Mouse (Mus musculus): ENCODE results near the gene Rrp1. TPM values are rescaled to one million over a fixed set of nuclear protein-coding genes. Genes with fewer than 3 reads are reported as not detected.
A peak's percentile ranks its signal among the peaks of the same experiment; 100 is the strongest.

Rrp1 gene
- polyA plus RNA-seq (2011; ENCODE audit: insufficient read depth, insufficient read length, low read depth, missing spikeins) = 132 and 136 TPM in 2 replicates

DNA sequence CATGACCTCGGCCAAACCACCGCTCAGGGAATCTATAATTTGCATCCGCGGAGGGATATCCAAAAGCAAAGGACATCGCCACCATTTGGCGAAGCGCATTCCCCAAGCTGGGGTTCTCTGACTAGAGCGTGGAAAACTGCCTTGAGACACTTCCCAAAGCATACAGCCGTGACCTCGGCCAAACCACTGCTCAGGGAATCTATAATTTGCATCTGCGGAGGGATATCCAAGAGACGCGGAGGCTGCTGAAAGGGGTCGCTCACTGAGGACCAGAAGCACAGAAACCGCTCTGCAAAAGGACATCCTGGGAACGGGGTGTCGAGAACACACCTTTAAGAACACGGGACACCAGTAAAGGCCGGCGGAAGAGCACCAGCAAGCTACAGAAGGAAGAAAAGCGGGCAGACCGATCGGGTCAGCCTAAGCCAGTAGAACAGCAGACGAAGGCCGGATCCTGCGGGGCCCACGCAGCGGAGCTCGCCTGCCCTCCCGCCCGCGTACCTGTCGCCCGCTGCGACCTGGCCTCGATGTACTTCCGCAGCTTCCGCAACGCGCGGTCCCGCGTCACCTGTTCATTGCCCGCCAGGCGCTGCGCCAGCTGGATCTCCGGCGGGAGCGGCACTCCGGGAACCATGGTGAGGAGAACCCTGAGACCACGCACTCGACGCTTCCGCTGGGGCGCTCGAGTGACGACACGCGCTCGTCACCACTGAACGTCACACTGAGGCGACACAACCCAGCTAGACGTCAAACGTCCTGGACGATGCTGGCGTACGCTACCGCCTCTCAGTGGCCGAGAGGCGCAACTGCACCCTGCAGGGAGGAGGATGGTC, at the start of gene Rrp1:
Gene Rrp1, minus strand, starts transcription at position 725 of the 833 bp plus-strand sequence.
- TF ChIP-seq CTCF (IDR thresholded peaks at IDR 0.05; ENCODE audit: low read depth, low read length) (peak; percentile 100), EP300 (IDR thresholded peaks at IDR 0.05; ENCODE audit: insufficient read depth, low read depth, low read length) (peak; percentile 66; the same call in 1 of the 2 replicates), POLR2A (IDR thresholded peaks at IDR 0.05; ENCODE audit: insufficient read depth, low read length) (no peak)

DNA sequence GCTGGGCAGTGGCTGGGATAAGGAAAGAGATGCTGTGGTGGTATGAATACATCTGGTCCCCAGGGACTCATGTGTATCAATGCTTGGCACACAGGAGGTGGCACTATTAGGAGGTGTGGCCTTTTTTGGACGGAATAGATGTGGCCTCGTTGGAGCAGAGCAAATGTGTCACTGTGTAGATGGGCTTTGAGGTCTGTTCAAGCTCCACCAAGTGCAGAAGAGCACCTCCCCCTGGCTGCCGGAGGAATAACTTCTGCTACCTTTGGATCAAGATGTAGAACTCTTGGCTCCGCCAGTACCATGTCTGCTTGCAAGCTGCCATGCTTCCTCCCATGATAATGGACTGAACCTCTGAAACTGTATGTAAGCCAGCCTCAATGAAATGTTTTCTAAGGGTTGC, 48.9 kb upstream of the Rrp1 start:
- Histone ChIP-seq H3K4me3 (ENCODE audit: low read depth, low read length) (no peak overlapping the region), H3K27me3 (ENCODE audit: control insufficient read depth, insufficient read depth, low read length, poor library complexity, severe bottlenecking) (no peaks in the 10 kb centered on the region), H3K9me3 (replicated peaks; ENCODE audit: control insufficient read depth, insufficient read depth, low read length, poor library complexity, severe bottlenecking) (no peaks in the 10 kb centered on the region), H3K27ac (ENCODE audit: insufficient read depth, low read length) (no peak overlapping the region), H3K4me1 (ENCODE audit: control insufficient read depth, insufficient read depth, low read length) (peaks cover 6% of the 10 kb centered on the region), H3K36me3 (ENCODE audit: control insufficient read depth, insufficient read depth, low read length, poor library complexity, severe bottlenecking) (no peaks in the 10 kb centered on the region), H3K9ac (ENCODE audit: low read depth, poor library complexity, severe bottlenecking) (no peak overlapping the region)
- TF ChIP-seq CTCF (IDR thresholded peaks at IDR 0.05; ENCODE audit: low read depth, low read length) (peak; percentile 51), POLR2A (IDR thresholded peaks at IDR 0.05; ENCODE audit: insufficient read depth, low read length) (no peak), EP300 (IDR thresholded peaks at IDR 0.05; ENCODE audit: insufficient read depth, low read depth, low read length) (no peak)

More for the DNA sequence above, at the start of gene Rrp1:
- peak within 1 kb of the TSS; percentile 75 for H3K4me3 ChIP-seq (ENCODE audit: low read depth, low read length)
- peak within 1 kb of the TSS; percentile 58 for H3K9ac ChIP-seq (ENCODE audit: low read depth, poor library complexity, severe bottlenecking)
- no peak within 1 kb of the TSS for H3K27ac ChIP-seq (ENCODE audit: insufficient read depth, low read length)
- no peaks in the 10 kb centered on the region for H3K27me3 ChIP-seq (ENCODE audit: control insufficient read depth, insufficient read depth, low read length, poor library complexity, severe bottlenecking)
- no peaks in the 10 kb centered on the region for H3K4me1 ChIP-seq (ENCODE audit: control insufficient read depth, insufficient read depth, low read length)
- peaks cover 18% of the 10 kb centered on the region for H3K36me3 ChIP-seq (ENCODE audit: control insufficient read depth, insufficient read depth, low read length, poor library complexity, severe bottlenecking)
- no peaks in the 10 kb centered on the region for H3K9me3 ChIP-seq (replicated peaks; ENCODE audit: control insufficient read depth, insufficient read depth, low read length, poor library complexity, severe bottlenecking)

DNA sequence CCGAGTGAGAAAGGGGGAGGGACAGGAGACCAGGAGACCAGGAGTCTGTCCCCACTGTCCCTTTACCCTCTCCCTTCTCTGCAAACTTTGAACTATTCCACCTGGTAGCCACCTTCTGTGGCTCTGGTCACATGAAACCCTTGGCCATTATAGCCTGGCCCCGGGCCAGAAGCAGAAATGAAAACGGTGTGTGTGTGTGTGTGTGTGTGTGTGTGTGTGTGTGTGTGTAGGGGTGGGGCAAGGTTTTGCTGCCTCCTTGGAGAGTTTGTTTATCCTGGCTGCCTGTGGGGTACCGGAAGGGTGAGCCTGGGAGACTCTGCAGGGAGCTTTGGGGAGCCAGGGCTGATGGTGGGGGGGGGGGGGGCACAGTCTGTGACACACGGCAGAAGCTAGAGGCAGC, 47.6 kb upstream of the Rrp1 start:
- Histone ChIP-seq H3K4me3 (ENCODE audit: low read depth, low read length) (no peak overlapping the region), H3K9me3 (replicated peaks; ENCODE audit: control insufficient read depth, insufficient read depth, low read length, poor library complexity, severe bottlenecking) (no peaks in the 10 kb centered on the region), H3K4me1 (ENCODE audit: control insufficient read depth, insufficient read depth, low read length) (peaks cover 6% of the 10 kb centered on the region), H3K27me3 (ENCODE audit: control insufficient read depth, insufficient read depth, low read length, poor library complexity, severe bottlenecking) (no peaks in the 10 kb centered on the region), H3K9ac (ENCODE audit: low read depth, poor library complexity, severe bottlenecking) (no peak overlapping the region), H3K27ac (ENCODE audit: insufficient read depth, low read length) (no peak overlapping the region), H3K36me3 (ENCODE audit: control insufficient read depth, insufficient read depth, low read length, poor library complexity, severe bottlenecking) (no peaks in the 10 kb centered on the region)
- TF ChIP-seq POLR2A (IDR thresholded peaks at IDR 0.05; ENCODE audit: insufficient read depth, low read length) = no peak
- no peak for TF ChIP-seq CTCF (IDR thresholded peaks at IDR 0.05; ENCODE audit: low read depth, low read length)
- TF ChIP-seq EP300 (IDR thresholded peaks at IDR 0.05; ENCODE audit: insufficient read depth, low read depth, low read length) = no peak

DNA sequence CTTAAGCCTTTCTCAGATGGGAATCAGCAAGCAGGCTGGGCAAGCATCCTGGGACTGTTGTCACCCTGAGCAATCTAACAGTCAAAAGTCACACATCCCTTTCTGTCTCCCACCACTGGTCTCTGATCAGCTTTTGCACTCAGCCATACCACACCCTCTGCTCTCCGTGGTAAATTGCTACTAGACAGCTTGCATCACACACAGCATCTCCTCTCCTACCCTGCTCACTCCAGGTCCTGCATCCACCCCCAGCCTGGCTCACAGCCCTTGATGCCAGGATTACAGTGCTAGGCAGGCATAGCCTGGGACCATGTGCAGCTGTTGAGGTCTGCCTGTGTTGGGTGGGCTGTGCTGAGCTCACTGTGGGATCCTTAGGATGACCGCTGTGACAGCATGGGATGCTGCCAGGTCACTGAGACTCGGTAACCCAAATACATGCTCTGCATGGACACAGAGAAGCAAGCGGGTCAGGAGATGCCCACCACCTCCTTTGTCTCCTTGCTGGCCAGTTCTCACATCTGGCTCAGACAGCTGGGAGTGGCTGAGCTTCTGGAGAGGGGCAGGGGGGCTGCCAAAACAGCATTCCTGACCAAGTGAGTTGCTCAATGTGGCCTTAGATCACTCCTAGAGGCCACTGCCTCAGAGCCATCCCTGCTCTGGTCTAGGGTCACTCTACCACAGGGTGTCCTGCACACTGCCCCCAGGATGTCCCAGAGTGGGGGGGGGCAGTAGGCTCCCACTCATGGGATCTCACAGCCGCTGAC, 45.7 kb upstream of the Rrp1 start:
- Histone ChIP-seq H3K9me3 (replicated peaks; ENCODE audit: control insufficient read depth, insufficient read depth, low read length, poor library complexity, severe bottlenecking) (no peaks in the 10 kb centered on the region), H3K4me3 (ENCODE audit: low read depth, low read length) (no peak overlapping the region), H3K27ac (ENCODE audit: insufficient read depth, low read length) (no peak overlapping the region), H3K9ac (ENCODE audit: low read depth, poor library complexity, severe bottlenecking) (no peak overlapping the region), H3K27me3 (ENCODE audit: control insufficient read depth, insufficient read depth, low read length, poor library complexity, severe bottlenecking) (no peaks in the 10 kb centered on the region), H3K36me3 (ENCODE audit: control insufficient read depth, insufficient read depth, low read length, poor library complexity, severe bottlenecking) (no peaks in the 10 kb centered on the region), H3K4me1 (ENCODE audit: control insufficient read depth, insufficient read depth, low read length) (peaks cover 3% of the 10 kb centered on the region)
- TF ChIP-seq POLR2A (IDR thresholded peaks at IDR 0.05; ENCODE audit: insufficient read depth, low read length) = no peak
- TF ChIP-seq CTCF (IDR thresholded peaks at IDR 0.05; ENCODE audit: low read depth, low read length) = no peak
- TF ChIP-seq EP300 (IDR thresholded peaks at IDR 0.05; ENCODE audit: insufficient read depth, low read depth, low read length) = no peak

DNA sequence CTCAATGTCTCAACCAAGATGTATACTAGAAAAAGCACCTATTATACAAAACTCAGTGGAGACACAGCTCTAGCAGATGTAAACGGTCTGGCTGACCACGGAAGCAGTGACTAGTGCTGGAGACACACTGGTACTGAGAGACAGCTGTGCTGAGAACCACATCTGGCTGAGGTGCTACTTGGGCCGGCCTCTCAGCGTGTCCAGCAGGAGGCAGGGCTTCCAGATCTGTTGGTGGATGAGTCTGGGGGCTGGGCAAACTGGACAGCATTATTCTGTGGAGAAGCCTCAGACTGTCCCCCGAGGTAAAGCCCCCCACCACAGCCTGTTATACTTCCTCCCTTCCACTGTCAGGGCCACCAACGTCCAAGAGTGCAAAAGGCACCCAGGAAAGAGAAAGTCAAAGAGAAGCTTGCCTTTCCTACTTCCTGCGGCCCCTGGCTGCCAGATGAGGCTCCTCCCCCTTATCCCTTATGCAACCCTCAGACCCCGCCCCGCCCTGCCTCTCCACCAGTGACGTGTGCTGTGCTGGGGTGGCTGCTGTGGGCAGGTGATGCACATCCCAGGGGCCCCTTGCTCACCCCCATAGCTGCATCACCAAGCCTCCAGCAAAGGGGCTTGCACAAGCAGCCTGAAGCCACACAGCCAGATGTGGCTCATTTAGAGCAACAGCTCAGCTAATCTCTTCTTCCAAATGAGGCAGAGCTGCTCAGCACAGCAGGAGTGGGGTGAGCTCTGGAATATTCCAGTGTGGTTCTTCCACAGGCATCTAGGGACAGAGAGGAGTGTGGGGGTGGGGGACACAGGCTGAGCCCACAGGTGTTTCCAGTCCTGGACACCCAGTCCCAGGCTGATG, 44.9 kb upstream of the Rrp1 start:
- H3K27ac ChIP-seq (ENCODE audit: insufficient read depth, low read length) = no peak overlapping the region
- no peak overlapping the region for H3K4me3 ChIP-seq (ENCODE audit: low read depth, low read length)
- TF ChIP-seq CTCF (IDR thresholded peaks at IDR 0.05; ENCODE audit: low read depth, low read length) (no peak), EP300 (IDR thresholded peaks at IDR 0.05; ENCODE audit: insufficient read depth, low read depth, low read length) (no peak), POLR2A (IDR thresholded peaks at IDR 0.05; ENCODE audit: insufficient read depth, low read length) (no peak)
- H3K36me3 ChIP-seq (ENCODE audit: control insufficient read depth, insufficient read depth, low read length, poor library complexity, severe bottlenecking) = no peaks in the 10 kb centered on the region
- H3K9me3 ChIP-seq (replicated peaks; ENCODE audit: control insufficient read depth, insufficient read depth, low read length, poor library complexity, severe bottlenecking) = no peaks in the 10 kb centered on the region
- peaks cover 3% of the 10 kb centered on the region for H3K4me1 ChIP-seq (ENCODE audit: control insufficient read depth, insufficient read depth, low read length)
- no peaks in the 10 kb centered on the region for H3K27me3 ChIP-seq (ENCODE audit: control insufficient read depth, insufficient read depth, low read length, poor library complexity, severe bottlenecking)
- no peak overlapping the region for H3K9ac ChIP-seq (ENCODE audit: low read depth, poor library complexity, severe bottlenecking)

Data from ES-Bruce4 (cell line).